Mouse (Mus musculus): Measurements from ENCODE around the gene Rbfox1. TPM values are rescaled to one million over a fixed set of nuclear protein-coding genes. Genes with fewer than 3 reads are reported as not detected.

Rbfox1 gene
- polyA plus RNA-seq, 1 experiment from 2014 or later: 125 TPM

- H3K9me3 ChIP-seq (ENCODE audit: control insufficient read depth, low read length): no peaks in the 10 kb centered on the region
- H3K27me3 ChIP-seq (ENCODE audit: control insufficient read depth, insufficient read depth, low read length): no peaks in the 10 kb centered on the region; the same call in 1 of the 2 replicates
- WGBS: 89% methylated on average over 3 of the region's 3 CpGs
- no peak overlapping the region for H3K4me3 ChIP-seq (replicated peaks; ENCODE audit: low read depth, low read length)
- H3K9ac ChIP-seq (replicated peaks; ENCODE audit: low read length): no peak overlapping the region
- no peak overlapping the region for H3K27ac ChIP-seq (replicated peaks; ENCODE audit: low read depth, low read length)
- H3K36me3 ChIP-seq (ENCODE audit: control insufficient read depth, insufficient read depth, low read length): no peaks in the 10 kb centered on the region
- DNase-seq (no peak), ATAC-seq (ENCODE audit: low FRiP score, low TSS enrichment) (no peak)
- no peaks in the 10 kb centered on the region for H3K4me1 ChIP-seq (ENCODE audit: control insufficient read depth, insufficient read depth, low read length)
- H3K4me2 ChIP-seq (ENCODE audit: low read length): no peak overlapping the region
These were observed 640.5 kb downstream of the Rbfox1 start for GRCm38 (mm10) chr16:6525507-6526170.

GRCm38 (mm10) chr16:6531459-6531858, 646.3 kb downstream of the Rbfox1 start:
- Histone ChIP-seq H3K27ac (replicated peaks; ENCODE audit: low read depth, low read length) (no peak overlapping the region), H3K27me3 (ENCODE audit: control insufficient read depth, insufficient read depth, low read length) (no peaks in the 10 kb centered on the region; the same call in 1 of the 2 replicates), H3K36me3 (ENCODE audit: control insufficient read depth, insufficient read depth, low read length) (no peaks in the 10 kb centered on the region), H3K9ac (replicated peaks; ENCODE audit: low read length) (no peak overlapping the region), H3K4me3 (replicated peaks; ENCODE audit: low read depth, low read length) (no peak overlapping the region), H3K9me3 (ENCODE audit: control insufficient read depth, low read length) (no peaks in the 10 kb centered on the region), H3K4me1 (ENCODE audit: control insufficient read depth, insufficient read depth, low read length) (peaks cover 9% of the 10 kb centered on the region; the same call in 1 of the 2 replicates), H3K4me2 (ENCODE audit: low read length) (no peak overlapping the region)
- WGBS: 83% methylated on average over 3 of the region's 3 CpGs
- DNase-seq (no peak), ATAC-seq (ENCODE audit: low FRiP score, low TSS enrichment) (no peak)

- Histone ChIP-seq H3K4me3 (replicated peaks; ENCODE audit: low read depth, low read length) (no peak overlapping the region), H3K9me3 (ENCODE audit: control insufficient read depth, low read length) (no peaks in the 10 kb centered on the region), H3K36me3 (ENCODE audit: control insufficient read depth, insufficient read depth, low read length) (no peaks in the 10 kb centered on the region), H3K27me3 (ENCODE audit: control insufficient read depth, insufficient read depth, low read length) (no peaks in the 10 kb centered on the region; the same call in 1 of the 2 replicates), H3K4me2 (ENCODE audit: low read length) (no peak overlapping the region), H3K4me1 (ENCODE audit: control insufficient read depth, insufficient read depth, low read length) (peaks cover 9% of the 10 kb centered on the region; the same call in 1 of the 2 replicates), H3K27ac (replicated peaks; ENCODE audit: low read depth, low read length) (peak overlapping the region; percentile 64), H3K9ac (replicated peaks; ENCODE audit: low read length) (no peak overlapping the region)
- WGBS: 65% methylated on average over 9 of the region's 9 CpGs
- DNase-seq (peak; percentile 27), ATAC-seq (ENCODE audit: low FRiP score, low TSS enrichment) (no peak)
These were observed 647.2 kb downstream of the Rbfox1 start for GRCm38 (mm10) chr16:6532077-6532995.

- DNase-seq (no peak), ATAC-seq (ENCODE audit: low FRiP score, low TSS enrichment) (no peak)
- Histone ChIP-seq H3K27me3 (ENCODE audit: control insufficient read depth, insufficient read depth, low read length) (no peaks in the 10 kb centered on the region), H3K4me1 (ENCODE audit: control insufficient read depth, insufficient read depth, low read length) (no peaks in the 10 kb centered on the region), H3K9me3 (ENCODE audit: control insufficient read depth, low read length) (no peaks in the 10 kb centered on the region), H3K4me2 (ENCODE audit: low read length) (no peak overlapping the region), H3K4me3 (replicated peaks; ENCODE audit: low read depth, low read length) (no peak overlapping the region), H3K27ac (replicated peaks; ENCODE audit: low read depth, low read length) (no peak overlapping the region), H3K36me3 (ENCODE audit: control insufficient read depth, insufficient read depth, low read length) (no peaks in the 10 kb centered on the region), H3K9ac (replicated peaks; ENCODE audit: low read length) (no peak overlapping the region)
- WGBS: 71% methylated on average over 4 of the region's 4 CpGs
These were observed 670.6 kb downstream of the Rbfox1 start for GRCm38 (mm10) chr16:6555776-6556175.

- Histone ChIP-seq H3K36me3 (ENCODE audit: control insufficient read depth, insufficient read depth, low read length) (no peaks in the 10 kb centered on the region), H3K9ac (replicated peaks; ENCODE audit: low read length) (no peak overlapping the region), H3K4me1 (ENCODE audit: control insufficient read depth, insufficient read depth, low read length) (no peaks in the 10 kb centered on the region), H3K27ac (replicated peaks; ENCODE audit: low read depth, low read length) (no peak overlapping the region), H3K27me3 (ENCODE audit: control insufficient read depth, insufficient read depth, low read length) (no peaks in the 10 kb centered on the region), H3K4me2 (ENCODE audit: low read length) (no peak overlapping the region), H3K9me3 (ENCODE audit: control insufficient read depth, low read length) (no peaks in the 10 kb centered on the region), H3K4me3 (replicated peaks; ENCODE audit: low read depth, low read length) (no peak overlapping the region)
- ATAC-seq (ENCODE audit: low FRiP score, low TSS enrichment): no peak
- DNase-seq: no peak
- 94% methylated on average over 1 of the region's 1 CpGs for WGBS
These were observed 672.6 kb downstream of the Rbfox1 start for GRCm38 (mm10) chr16:6557726-6558125.

GRCm38 (mm10) chr16:6584700-6585099, 699.5 kb downstream of the Rbfox1 start:
- no peaks in the 10 kb centered on the region for H3K4me1 ChIP-seq (ENCODE audit: control insufficient read depth, insufficient read depth, low read length)
- H3K4me3 ChIP-seq (replicated peaks; ENCODE audit: low read depth, low read length): no peak overlapping the region
- no peaks in the 10 kb centered on the region for H3K36me3 ChIP-seq (ENCODE audit: control insufficient read depth, insufficient read depth, low read length)
- no peak for DNase-seq
- 92% methylated on average over 2 of the region's 2 CpGs for WGBS
- no peak overlapping the region for H3K4me2 ChIP-seq (ENCODE audit: low read length)
- H3K9ac ChIP-seq (replicated peaks; ENCODE audit: low read length): no peak overlapping the region
- ATAC-seq (ENCODE audit: low FRiP score, low TSS enrichment): no peak
- H3K9me3 ChIP-seq (ENCODE audit: control insufficient read depth, low read length): no peaks in the 10 kb centered on the region
- no peak overlapping the region for H3K27ac ChIP-seq (replicated peaks; ENCODE audit: low read depth, low read length)
- no peaks in the 10 kb centered on the region for H3K27me3 ChIP-seq (ENCODE audit: control insufficient read depth, insufficient read depth, low read length)

GRCm38 (mm10) chr16:6585204-6585603, 700.0 kb downstream of the Rbfox1 start:
- H3K4me1 ChIP-seq (ENCODE audit: control insufficient read depth, insufficient read depth, low read length): no peaks in the 10 kb centered on the region

GRCm38 (mm10) chr16:6616526-6616925, 731.4 kb downstream of the Rbfox1 start:
- H3K36me3 ChIP-seq (ENCODE audit: control insufficient read depth, insufficient read depth, low read length): no peaks in the 10 kb centered on the region
- WGBS: 86% methylated on average over 1 of the region's 1 CpGs
- DNase-seq: no peak
- H3K9me3 ChIP-seq (ENCODE audit: control insufficient read depth, low read length): no peaks in the 10 kb centered on the region
- H3K9ac ChIP-seq (replicated peaks; ENCODE audit: low read length): no peak overlapping the region
- no peak for ATAC-seq (ENCODE audit: low FRiP score, low TSS enrichment)
- no peak overlapping the region for H3K4me3 ChIP-seq (replicated peaks; ENCODE audit: low read depth, low read length)
- H3K27me3 ChIP-seq (ENCODE audit: control insufficient read depth, insufficient read depth, low read length): no peaks in the 10 kb centered on the region
- no peak overlapping the region for H3K27ac ChIP-seq (replicated peaks; ENCODE audit: low read depth, low read length)
- H3K4me2 ChIP-seq (ENCODE audit: low read length): no peak overlapping the region
- no peaks in the 10 kb centered on the region for H3K4me1 ChIP-seq (ENCODE audit: control insufficient read depth, insufficient read depth, low read length)

More at GRCm38 (mm10) chr16:6585204-6585603, 700.0 kb downstream of the Rbfox1 start:
- ATAC-seq (ENCODE audit: low FRiP score, low TSS enrichment) (no peak), DNase-seq (no peak)
- WGBS: 94% methylated on average over 1 of the region's 1 CpGs
- Histone ChIP-seq H3K4me2 (ENCODE audit: low read length) (no peak overlapping the region), H3K9me3 (ENCODE audit: control insufficient read depth, low read length) (no peaks in the 10 kb centered on the region), H3K36me3 (ENCODE audit: control insufficient read depth, insufficient read depth, low read length) (no peaks in the 10 kb centered on the region), H3K27ac (replicated peaks; ENCODE audit: low read depth, low read length) (no peak overlapping the region), H3K4me3 (replicated peaks; ENCODE audit: low read depth, low read length) (no peak overlapping the region), H3K27me3 (ENCODE audit: control insufficient read depth, insufficient read depth, low read length) (no peaks in the 10 kb centered on the region), H3K9ac (replicated peaks; ENCODE audit: low read length) (no peak overlapping the region)

All from midbrain, embryonic 14.5 days (tissue).